Mouse (Mus musculus) small intestine, adult 2 months (tissue): ENCODE measurements around the gene Vasn.

ENCODE experiments used
- CTCF ChIP-seq: fragments of 200-500 bp; IDR thresholded peaks from 2 replicates; pipeline ENCODE4 v1.5.1; 2012; ENCODE audit warnings: low read depth, mild to moderate bottlenecking, control low read depth, inconsistent platforms, low read length, moderate library complexity, mixed read lengths; ENCODE audit not compliant: insufficient replicate concordance, insufficient read length; ENCODE audit errors: extremely low read depth
- POLR2A ChIP-seq: fragments of 200-500 bp; IDR thresholded peaks from 2 replicates; pipeline ENCODE4 v1.6.1; 2012; ENCODE audit warnings: low read depth, mild to moderate bottlenecking, control low read depth, inconsistent platforms, low read length, moderate library complexity

DNA sequence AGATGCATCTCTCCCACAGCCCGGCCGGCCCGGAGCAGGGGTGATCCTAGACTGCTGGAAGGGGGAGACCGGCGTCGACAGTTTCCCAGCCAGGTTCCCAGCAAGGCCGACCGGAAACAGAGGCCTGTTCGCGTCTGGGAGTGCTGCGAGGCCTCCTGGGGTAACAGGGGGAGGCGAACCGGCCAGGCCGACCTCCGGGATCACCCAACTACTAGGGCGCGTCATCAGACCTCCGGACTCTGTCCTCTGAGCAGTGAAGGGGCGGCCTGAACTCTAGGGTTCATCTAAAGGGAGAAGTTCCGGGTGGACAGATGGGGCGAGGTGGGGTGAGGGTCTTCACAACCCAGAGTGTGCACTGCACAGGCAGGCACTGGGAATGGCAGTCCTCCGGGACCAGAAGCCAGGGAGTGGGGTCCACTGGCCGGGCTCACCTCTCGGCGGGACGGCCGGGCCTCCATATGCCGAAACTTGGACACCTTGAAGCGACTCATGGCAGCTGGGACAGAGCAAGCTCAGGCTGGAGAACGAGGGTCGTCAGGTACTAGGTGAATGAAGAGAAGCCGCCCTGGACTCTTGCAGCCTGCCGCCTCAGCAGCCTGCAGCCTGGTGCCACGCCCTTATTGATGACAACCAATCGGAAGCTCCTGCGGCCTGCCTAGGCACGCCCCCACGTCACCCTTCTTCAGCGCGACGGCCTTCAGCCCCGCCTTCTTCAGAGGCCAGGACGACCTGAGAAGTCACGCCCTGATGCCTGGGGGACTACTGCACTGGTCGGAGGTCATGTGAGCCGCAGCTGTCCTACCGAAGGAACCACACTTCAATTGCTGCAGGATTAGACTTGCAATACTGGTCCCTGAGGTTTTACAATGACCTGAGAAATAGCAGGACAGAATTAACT, 39.6 kb downstream of the Vasn start, which contains the start of gene Coro7:
- TF ChIP-seq CTCF (no peak), POLR2A (peak; percentile 67)
